Mouse (Mus musculus) brown adipose tissue, adult 24 weeks (tissue): ENCODE measurements around the gene Siglecf. TPM values are rescaled to one million over a fixed set of nuclear protein-coding genes. Genes with fewer than 3 reads are reported as not detected.

Experiments used
- H3K27ac ChIP-seq: fragments of 200-500 bp; replicated peaks from 2 replicates; pipeline ENCODE4 v1.5.1; 2012; ENCODE audit warnings: low read depth, mild to moderate bottlenecking, low read length
- H3K4me1 ChIP-seq: fragments of 200-500 bp; 2 replicates; pipeline ENCODE4 v1.6.1; 2012; ENCODE audit warnings: low read length, mixed read lengths; ENCODE audit not compliant: control insufficient read depth, insufficient read depth, insufficient read length
- H3K4me3 ChIP-seq: fragments of 200-500 bp; 2 replicates; pipeline ENCODE4 v1.5.1; 2012; ENCODE audit warnings: low read depth, mild to moderate bottlenecking, low read length, moderate library complexity; ENCODE audit not compliant: insufficient read depth
- polyA plus RNA-seq: library from polyadenylated mRNA; stranded (reverse); fragments of >200 nt; gene quantifications from 2 replicates; pipeline ENCODE4 v1.2.4, GENCODE M21; 2012; ENCODE audit not compliant: missing spikeins, insufficient read depth, insufficient read length

Siglecf gene
- polyA plus RNA-seq = not detected in 2 replicates

DNA sequence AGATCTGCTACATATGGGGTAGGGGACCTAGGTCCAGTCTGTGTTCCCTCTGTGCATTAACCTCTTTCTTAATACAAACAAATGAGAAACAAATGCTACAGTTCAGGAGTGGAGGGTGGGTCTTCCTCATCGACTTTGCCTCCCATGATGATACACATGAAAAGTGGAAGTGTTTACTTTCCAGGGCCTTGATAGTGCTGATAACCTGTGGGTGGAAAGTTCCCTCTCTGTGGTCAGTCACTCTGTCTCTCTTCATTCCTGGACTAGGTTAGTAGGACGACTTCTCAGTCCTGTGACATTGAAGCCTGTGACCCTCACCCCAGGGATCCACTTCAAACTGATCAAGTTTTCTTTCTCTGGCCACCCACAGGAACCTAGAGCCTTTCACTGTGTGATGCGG, at the start of gene Siglecf:
Siglecf (plus strand) TSS at position 188 of the 400 bp plus-strand sequence.
- Histone ChIP-seq H3K4me1 (no peaks in the 10 kb centered on the region), H3K4me3 (no peak within 1 kb of the TSS), H3K27ac (no peak within 1 kb of the TSS)

- Histone ChIP-seq H3K27ac (peak overlapping the region; percentile 75), H3K4me3 (peak overlapping the region; percentile 19; the same call in 1 of the 2 replicates), H3K4me1 (peaks cover 16% of the 10 kb centered on the region)
These were observed 45.9 kb upstream of the Siglecf start for GRCm38 (mm10) chr7:43305235-43305634.

- H3K4me1 ChIP-seq = peaks cover 20% of the 10 kb centered on the region
- H3K27ac ChIP-seq = peak overlapping the region; percentile 75
- H3K4me3 ChIP-seq = no peak overlapping the region; the same call in 1 of the 2 replicates
These were observed 42.1 kb upstream of the Siglecf start for GRCm38 (mm10) chr7:43309069-43309468.

DNA sequence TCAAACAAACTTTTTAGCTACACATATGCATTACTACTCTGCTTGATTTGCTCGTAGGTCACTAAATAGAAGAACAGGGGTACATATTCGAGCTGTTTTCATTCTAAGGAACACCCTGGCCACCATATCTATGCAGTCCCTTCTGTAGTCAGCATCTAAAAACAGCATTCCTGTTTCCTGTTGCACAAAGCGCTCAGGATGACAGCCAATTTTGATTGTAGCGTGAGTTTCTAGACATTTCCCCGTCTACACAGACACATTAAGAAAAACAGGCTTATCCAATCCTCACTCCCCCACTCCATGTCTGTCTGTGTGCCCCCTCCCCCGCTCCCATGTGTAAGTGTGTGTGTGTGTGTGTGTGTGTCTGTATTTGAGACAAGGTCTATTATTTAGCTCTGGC, 39.5 kb upstream of the Siglecf start:
- Histone ChIP-seq H3K4me3 (peak overlapping the region; percentile 84), H3K27ac (peak overlapping the region; percentile 41; the same call in 1 of the 2 replicates), H3K4me1 (peaks cover 14% of the 10 kb centered on the region)

- Histone ChIP-seq H3K4me1 (peaks cover 13% of the 10 kb centered on the region), H3K4me3 (peak overlapping the region; percentile 84), H3K27ac (peak overlapping the region; percentile 86)
These were observed 38.6 kb upstream of the Siglecf start for GRCm38 (mm10) chr7:43312386-43313012.

DNA sequence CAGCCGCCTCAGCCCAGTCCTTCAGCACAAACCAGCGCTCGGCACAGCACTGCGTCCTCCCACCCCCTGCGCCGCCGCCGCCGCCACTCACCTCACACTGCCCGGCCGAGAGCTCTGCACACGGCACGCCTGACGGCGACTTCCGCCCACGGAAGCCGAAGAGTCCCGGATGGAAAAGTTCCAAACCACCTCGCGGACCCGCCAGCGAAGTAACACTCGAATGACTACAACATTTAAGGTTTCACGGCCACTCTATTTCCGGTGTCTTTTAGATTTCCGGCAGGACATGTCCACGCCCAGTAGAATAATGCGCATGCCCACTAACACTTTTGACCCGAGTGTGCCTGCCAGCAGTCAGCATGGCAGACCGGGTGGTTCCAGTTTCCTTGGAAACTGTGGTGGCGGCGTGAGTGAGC, 38.1 kb upstream of the Siglecf start, which contains the start of gene Zfp715:
Zfp715 (minus strand) TSS at position 282 of the 416 bp plus-strand sequence.
- H3K4me3 ChIP-seq = peak within 1 kb of the TSS; percentile 84
- H3K27ac ChIP-seq = peak within 1 kb of the TSS; percentile 86
- H3K4me1 ChIP-seq = peaks cover 11% of the 10 kb centered on the region

- H3K27ac ChIP-seq = no peak overlapping the region
- no peak overlapping the region for H3K4me3 ChIP-seq
- no peaks in the 10 kb centered on the region for H3K4me1 ChIP-seq
These were observed 24.8 kb upstream of the Siglecf start for GRCm38 (mm10) chr7:43326223-43326780.

GRCm38 (mm10) chr7:43328101-43328500, 23.0 kb upstream of the Siglecf start:
- H3K4me1 ChIP-seq = no peaks in the 10 kb centered on the region

GRCm38 (mm10) chr7:43333203-43333602, 17.9 kb upstream of the Siglecf start:
- H3K27ac ChIP-seq = no peak overlapping the region
- H3K4me1 ChIP-seq = no peaks in the 10 kb centered on the region
- no peak overlapping the region for H3K4me3 ChIP-seq

More at GRCm38 (mm10) chr7:43328101-43328500, 23.0 kb upstream of the Siglecf start:
- no peak overlapping the region for H3K27ac ChIP-seq
- H3K4me3 ChIP-seq = no peak overlapping the region

DNA sequence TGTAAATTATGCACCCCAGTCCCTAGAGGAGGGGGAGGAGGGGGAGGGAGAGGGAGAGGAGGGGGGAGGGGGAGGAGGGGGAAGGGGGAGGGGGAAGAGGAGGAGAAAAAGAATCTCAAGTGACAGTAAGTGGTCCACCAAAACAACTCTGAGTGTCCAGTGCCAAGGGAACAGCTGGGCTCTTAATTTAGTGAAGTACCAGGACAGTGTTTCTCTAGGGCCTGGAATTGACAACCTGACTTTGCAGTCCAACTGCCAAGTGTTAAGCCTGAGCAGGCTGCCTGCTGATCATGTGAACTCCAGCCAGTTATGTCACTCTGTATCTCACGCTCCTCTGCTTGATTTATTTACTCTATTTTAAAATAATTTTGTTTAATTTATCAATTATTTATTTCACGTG, 17.2 kb upstream of the Siglecf start:
- Histone ChIP-seq H3K4me3 (no peak overlapping the region), H3K4me1 (no peaks in the 10 kb centered on the region), H3K27ac (no peak overlapping the region)

GRCm38 (mm10) chr7:43340771-43341170, 10.4 kb upstream of the Siglecf start:
- Histone ChIP-seq H3K27ac (no peak overlapping the region), H3K4me1 (no peaks in the 10 kb centered on the region), H3K4me3 (no peak overlapping the region)

DNA sequence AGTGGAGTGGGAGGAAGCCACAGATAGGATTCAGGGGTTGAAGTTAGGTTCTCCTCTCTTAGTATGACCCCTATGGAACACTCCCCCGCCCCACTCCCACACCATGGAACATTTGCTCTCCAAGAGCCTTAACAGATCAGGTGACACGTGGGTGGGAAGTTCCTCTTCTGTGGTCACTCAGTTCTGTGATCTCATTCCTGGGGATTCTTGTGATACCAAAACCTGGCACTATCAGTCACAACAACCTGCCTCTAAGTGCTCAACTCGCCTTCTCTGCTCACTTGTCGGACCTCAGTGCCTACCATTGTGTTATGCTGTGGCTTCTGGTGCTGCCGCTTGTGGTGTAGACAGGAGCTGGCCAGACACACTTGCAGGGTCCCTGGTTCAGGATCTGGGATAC, 8.0 kb upstream of the Siglecf start:
- Histone ChIP-seq H3K4me3 (no peak overlapping the region), H3K4me1 (no peaks in the 10 kb centered on the region), H3K27ac (no peak overlapping the region)

- no peak overlapping the region for H3K27ac ChIP-seq
- H3K4me3 ChIP-seq = no peak overlapping the region
- no peaks in the 10 kb centered on the region for H3K4me1 ChIP-seq
These were observed 7.1 kb upstream of the Siglecf start for GRCm38 (mm10) chr7:43344020-43344419.

- Histone ChIP-seq H3K4me3 (no peak overlapping the region), H3K4me1 (no peaks in the 10 kb centered on the region), H3K27ac (no peak overlapping the region)
These were observed 6.7 kb upstream of the Siglecf start for GRCm38 (mm10) chr7:43344491-43344890.

DNA sequence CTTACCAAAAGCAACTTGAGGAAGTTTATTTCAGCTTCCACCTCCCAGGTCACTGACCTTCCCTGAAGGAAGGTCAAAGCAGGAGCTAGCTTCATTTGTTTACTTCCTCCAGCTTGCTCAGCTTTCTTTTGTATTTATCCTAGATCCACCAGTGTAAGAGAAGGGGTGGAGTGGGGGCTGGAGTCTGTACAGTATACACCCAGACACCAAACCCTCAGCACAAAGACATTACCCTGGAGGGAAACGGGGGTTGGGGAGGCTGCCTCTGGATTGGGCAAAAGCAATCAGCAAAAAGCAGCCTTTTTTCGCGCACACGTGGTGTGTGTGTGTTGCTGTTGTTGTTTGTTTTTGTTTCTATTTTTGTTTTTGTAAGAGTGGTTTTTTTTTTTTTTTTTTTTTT, 5.0 kb upstream of the Siglecf start:
- H3K4me1 ChIP-seq = no peaks in the 10 kb centered on the region
- H3K4me3 ChIP-seq = no peak overlapping the region

DNA sequence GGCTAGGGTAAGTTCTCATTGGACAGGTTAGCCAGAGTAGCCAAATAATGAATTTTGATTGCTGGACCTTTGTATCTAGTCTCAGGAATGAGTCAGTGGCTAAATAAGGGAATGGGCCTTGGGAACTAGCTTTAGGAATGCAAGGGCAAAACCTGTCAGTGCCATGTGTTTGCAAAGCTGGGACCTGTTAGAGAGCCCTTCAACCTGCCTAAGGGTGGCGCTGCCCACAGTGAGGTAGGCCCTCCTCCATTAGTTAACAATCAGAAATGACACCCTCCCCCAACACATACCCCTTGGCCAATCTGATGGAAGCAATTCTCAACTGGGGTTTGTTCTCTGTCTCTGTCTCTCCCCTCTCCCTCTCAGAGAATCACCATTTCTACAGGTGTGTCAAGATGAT, 4.6 kb upstream of the Siglecf start:
- Histone ChIP-seq H3K27ac (no peak overlapping the region), H3K4me1 (no peaks in the 10 kb centered on the region), H3K4me3 (no peak overlapping the region)

More for the DNA sequence above, 5.0 kb upstream of the Siglecf start:
- no peak overlapping the region for H3K27ac ChIP-seq
